Mouse (Mus musculus) liver, postnatal 0 days (tissue): ENCODE data around the gene Actrt1. TPM values are rescaled to one million over a fixed set of nuclear protein-coding genes. Genes with fewer than 3 reads are reported as not detected.

ENCODE experiments used
- ATAC-seq: fragments of 200-750 bp; cut with Nextera tagmentation; 2 replicates; pipeline ENCODE4 v1.8.0; 2017; ENCODE audit warnings: mild to moderate bottlenecking, moderate library complexity
- DNase-seq: peaks from one replicate; pipeline ENCODE4 v3.0.0-alpha.2; 2016
- H3K27ac ChIP-seq: fragments of 300-500 bp; sonication (generic); 2 replicates; pipeline ENCODE4 v1.5.1; 2014; ENCODE audit warnings: antibody characterized with exemption, moderate library complexity, mild to moderate bottlenecking, low read depth
- H3K27me3 ChIP-seq: fragments of 300-500 bp; sonication (generic); 2 replicates; pipeline ENCODE4 v1.6.1; 2014; ENCODE audit warnings: low read length, control low read depth, mixed read lengths; ENCODE audit not compliant: insufficient read depth
- H3K36me3 ChIP-seq: fragments of 300-500 bp; sonication (generic); replicated peaks from 2 replicates; pipeline ENCODE4 v1.6.1; 2014; ENCODE audit warnings: mild to moderate bottlenecking, control low read depth, low read length, moderate library complexity, mixed read lengths; ENCODE audit not compliant: insufficient read depth
- H3K4me1 ChIP-seq: fragments of 300-500 bp; sonication (generic); 2 replicates; pipeline ENCODE4 v1.6.1; 2014; ENCODE audit warnings: antibody characterized with exemption, mild to moderate bottlenecking, control low read depth; ENCODE audit not compliant: insufficient read depth
- H3K4me2 ChIP-seq: fragments of 300-500 bp; sonication (generic); 2 replicates; pipeline ENCODE4 v1.6.1; 2014; ENCODE audit warnings: low read depth, mild to moderate bottlenecking, low read length, moderate library complexity, mixed read lengths
- H3K4me3 ChIP-seq: fragments of 300-500 bp; sonication (generic); 2 replicates; pipeline ENCODE4 v1.5.1; 2014; ENCODE audit warnings: low read depth, low read length
- H3K9ac ChIP-seq: fragments of 300-500 bp; sonication (generic); replicated peaks from 2 replicates; pipeline ENCODE4 v1.6.1; 2014; ENCODE audit warnings: mild to moderate bottlenecking, moderate library complexity
- H3K9me3 ChIP-seq: fragments of 300-500 bp; sonication (generic); 2 replicates; pipeline ENCODE4 v1.6.1; 2016; ENCODE audit warnings: mild to moderate bottlenecking, control low read depth, low read length, mixed read lengths
- CTCF ChIP-seq: sonication (generic); IDR thresholded peaks from 2 replicates; pipeline ENCODE4 v1.5.1; 2016; ENCODE audit warnings: antibody characterized with exemption, low read depth
- EP300 ChIP-seq: IDR thresholded peaks from 2 replicates; pipeline ENCODE4 v1.6.1; 2016; ENCODE audit warnings: antibody characterized with exemption, low read depth, mild to moderate bottlenecking
- WGBS: fragments of 180-500 bp; shearing (Covaris S2); extraction: QIAGEN DNeasy Blood & Tissue Kit; methylation state at CpG from one replicate; pipeline ENCODE4 v1.1.7; 2014; ENCODE audit not compliant: insufficient replicate concordance; 5-methylcytosine and 5-hydroxymethylcytosine counted together
- polyA plus RNA-seq: library from polyadenylated mRNA; unstranded; fragments of >200 nt; fragmentation: Nextera tagmentation; extraction: Ambion mirVana; gene quantifications from 2 replicates; pipeline ENCODE4 v1.2.1, GENCODE M21; 2015

Gene Actrt1
- not detected in 2 replicates for polyA plus RNA-seq

DNA sequence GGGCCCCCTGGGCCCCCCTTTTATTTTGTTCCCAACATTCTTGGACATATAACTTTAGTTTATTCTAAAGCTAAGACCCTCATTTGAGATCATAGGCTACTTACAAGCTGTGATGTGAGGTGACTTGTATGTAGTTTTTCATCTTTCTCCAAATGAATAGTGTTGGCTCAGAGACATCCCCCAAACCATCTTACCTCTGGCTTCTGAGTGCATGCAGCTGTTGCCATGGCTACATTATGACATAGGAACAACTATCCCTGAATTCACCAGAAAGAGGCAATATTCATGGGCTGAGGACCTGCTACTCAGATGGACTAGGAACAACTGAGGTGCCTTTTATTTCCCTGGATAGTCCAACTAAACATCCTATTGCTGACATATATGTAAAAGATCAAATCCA is at the start of gene Actrt1:
Gene Actrt1 (plus strand): TSS at position 301 of the 400 bp plus-strand sequence.
- Histone ChIP-seq H3K4me3 (no peak within 1 kb of the TSS), H3K9me3 (no peaks in the 10 kb centered on the region), H3K4me1 (no peaks in the 10 kb centered on the region), H3K9ac (no peak within 1 kb of the TSS), H3K27ac (no peak within 1 kb of the TSS), H3K36me3 (no peaks in the 10 kb centered on the region), H3K27me3 (no peaks in the 10 kb centered on the region), H3K4me2 (no peak within 1 kb of the TSS)
- no peak for TF ChIP-seq CTCF
- TF ChIP-seq EP300: no peak
- ATAC-seq (no peak), DNase-seq (no peak)

DNA sequence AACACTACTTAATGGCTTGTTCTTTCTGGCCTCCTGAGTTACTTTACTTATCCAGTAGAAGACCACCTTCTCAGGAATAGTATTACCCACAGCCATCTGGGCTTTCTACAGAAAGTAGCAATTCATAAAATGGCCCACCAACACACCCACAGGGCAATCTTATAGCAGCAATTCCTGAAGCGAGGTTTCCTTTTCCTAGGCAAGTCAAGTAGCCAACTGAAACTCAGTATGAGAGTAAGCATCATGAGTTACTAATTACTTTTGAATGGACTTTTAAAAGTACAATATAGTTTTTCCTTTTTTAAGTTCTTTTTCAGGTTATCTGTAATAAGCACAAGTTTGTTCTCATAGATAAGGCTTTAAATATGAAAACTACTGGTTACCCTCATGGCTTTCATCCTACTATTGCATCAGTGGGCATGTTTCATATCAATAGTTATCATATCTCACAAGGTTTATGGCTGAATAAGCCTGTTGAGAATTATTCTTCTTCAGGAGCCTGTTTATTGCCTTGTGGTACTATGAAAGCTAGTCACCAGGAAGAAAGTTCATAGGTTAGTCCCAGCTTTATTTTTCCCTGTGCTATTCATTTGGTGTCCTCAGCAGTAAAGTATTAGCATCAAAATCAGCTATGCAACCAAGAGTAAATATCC is 2.8 kb downstream of the Actrt1 start:
- TF ChIP-seq CTCF (no peak), EP300 (no peak)
- WGBS: 60% methylated on average over 1 of the region's 1 CpGs
- DNase-seq (no peak), ATAC-seq (no peak)
- Histone ChIP-seq H3K4me2 (no peak overlapping the region), H3K27me3 (no peaks in the 10 kb centered on the region), H3K36me3 (no peaks in the 10 kb centered on the region), H3K9ac (no peak overlapping the region), H3K27ac (no peak overlapping the region), H3K4me3 (no peak overlapping the region), H3K9me3 (no peaks in the 10 kb centered on the region), H3K4me1 (no peaks in the 10 kb centered on the region)
